Mouse (Mus musculus) kidney, adult 11 months (tissue): ENCODE measurements around the gene Il6ra.

Experiments
- DNase-seq: peaks from one replicate; pipeline ENCODE4 v3.0.0; 2022

Il6ra gene

DNA sequence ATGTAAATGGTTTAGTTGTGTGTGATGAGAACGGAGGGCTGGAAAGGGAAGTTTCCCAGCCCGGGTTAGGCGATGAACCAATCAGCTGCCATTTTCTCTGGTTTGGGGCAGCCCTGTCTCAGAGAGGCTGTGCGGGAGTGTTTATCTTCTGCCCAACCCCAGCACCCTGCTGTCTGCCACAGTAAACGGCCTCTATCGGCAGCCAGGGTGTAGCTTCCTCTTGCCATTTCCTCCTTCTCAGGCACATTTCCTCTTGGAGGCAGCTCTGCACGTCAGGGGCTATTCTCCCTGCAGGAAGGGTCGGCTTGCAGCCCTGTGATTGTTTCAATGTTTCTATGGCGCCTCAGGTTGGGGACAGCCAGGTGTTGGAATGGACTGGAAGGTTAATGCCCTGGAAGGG, 69.8 kb downstream of the Il6ra start:
- DNase-seq: peak; percentile 66

DNA sequence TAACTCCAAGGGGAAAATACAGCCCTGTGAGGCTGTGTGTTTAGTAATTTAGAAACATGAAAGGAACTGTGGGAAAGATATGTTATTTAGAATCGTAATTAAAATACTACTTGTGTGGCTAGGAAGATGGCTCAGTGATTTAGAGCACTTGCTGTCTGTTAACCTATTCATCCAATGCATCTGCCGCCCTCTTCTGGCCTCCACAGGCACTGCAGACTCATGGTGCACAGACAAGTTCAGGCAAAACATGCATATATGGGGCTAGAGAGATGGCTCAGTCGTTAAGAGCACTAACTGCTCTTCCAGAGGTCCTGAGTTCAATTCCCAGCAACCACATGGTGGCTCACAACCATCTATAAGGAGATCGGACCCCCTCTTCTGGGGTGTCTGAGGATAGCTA, 70.7 kb downstream of the Il6ra start:
- DNase-seq: no peak

DNA sequence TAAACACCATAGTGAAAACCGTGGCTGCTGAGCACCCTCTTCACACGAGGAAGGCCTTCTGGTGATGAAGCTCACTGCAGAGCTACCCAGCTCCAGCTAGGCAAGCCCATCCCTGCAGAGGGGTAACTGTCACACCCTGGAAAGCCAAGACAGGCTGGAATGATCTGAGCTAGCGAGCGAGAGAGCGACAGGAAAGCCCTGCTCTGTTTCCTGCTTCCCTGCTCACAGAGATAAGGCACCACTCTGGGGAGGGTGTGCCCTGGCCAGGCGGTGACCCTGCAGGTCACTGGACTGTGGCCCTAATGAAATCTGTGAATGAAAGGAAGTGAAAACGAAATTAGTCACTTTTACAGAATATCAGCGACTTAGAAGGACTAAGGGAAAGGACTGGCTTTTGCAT, 77.6 kb downstream of the Il6ra start:
- peak; percentile 68 for DNase-seq

DNA sequence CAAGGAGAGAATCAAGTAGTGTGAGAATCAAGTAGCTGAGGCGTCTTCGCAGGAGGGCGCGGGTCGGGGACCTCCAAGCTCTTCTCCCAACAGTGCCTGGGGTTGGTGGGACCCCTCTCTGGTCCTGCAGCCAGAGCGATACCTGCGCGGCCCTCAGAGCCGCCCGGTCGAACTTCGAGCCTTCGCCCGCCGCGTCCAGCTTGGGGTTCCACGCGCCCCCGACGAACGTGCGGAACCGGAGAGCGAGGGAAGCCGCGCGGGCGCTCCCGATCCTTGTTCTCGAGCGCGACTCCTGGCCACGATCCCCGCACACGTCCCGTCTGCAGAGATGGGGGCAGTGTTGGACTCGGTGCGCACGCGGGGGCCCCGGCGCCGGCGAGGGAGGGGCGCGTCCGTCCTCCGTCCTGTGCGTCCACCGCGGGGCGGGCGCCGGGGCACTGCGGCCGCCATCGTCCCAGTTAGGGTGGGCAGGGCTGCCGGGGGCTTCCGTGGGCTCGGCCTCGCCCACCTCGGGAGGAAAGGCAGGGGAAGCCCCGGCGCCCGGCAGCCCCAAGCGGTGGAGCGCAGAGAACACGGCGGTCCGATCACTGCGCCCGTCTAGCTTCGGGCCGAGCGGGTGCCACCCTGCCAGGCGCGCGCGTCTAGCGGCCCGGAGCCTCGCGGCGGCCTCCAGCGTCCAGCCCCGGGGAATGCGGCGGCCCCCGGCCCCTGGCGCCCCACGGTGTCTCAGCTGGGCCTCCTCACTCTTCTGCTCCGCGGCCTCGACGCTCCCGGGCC, 82.0 kb downstream of the Il6ra start, which contains the start of gene She:
Gene She (plus strand): TSS at position 556 of the 777 bp plus-strand sequence.
- DNase-seq: peak; percentile 17

DNA sequence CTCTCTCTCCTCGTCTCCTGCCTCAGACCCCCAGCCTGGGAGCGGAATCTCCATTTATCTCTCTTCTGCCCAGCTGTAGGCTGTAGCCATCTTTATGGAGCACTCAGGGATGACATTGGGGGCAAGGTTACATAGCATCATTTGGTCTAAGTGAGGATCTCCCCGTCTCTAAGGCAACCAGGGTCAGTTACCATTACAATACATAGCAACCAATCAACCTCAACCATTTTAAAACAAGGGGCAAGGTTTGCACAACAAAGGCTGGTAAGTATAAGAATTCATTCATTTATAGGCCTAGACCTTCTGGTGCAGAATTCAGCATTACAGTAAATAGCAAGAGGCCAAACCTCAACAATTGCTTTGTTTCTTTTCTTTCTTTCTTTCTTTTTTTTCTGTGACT, 86.7 kb downstream of the Il6ra start:
- DNase-seq: no peak

DNA sequence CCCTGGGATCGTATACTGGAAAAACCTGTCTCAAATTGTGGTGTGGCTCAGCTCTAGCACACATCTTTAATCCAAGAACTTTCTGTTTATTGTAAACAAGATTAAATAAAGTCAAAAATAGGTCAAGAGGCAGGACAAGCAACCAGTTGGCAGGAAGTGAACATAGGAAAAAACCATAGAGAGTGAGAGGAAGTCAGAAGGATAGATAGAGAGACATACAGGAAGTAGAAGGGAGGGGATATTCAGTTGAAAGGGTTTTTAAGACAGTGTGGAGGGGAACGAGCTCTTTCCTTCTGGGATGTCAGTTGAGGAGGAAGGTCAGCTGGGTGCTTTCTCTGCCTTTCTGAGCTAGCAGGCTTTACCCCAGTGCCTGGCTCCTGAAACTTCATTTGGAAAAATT, 89.4 kb downstream of the Il6ra start:
- no peak for DNase-seq

DNA sequence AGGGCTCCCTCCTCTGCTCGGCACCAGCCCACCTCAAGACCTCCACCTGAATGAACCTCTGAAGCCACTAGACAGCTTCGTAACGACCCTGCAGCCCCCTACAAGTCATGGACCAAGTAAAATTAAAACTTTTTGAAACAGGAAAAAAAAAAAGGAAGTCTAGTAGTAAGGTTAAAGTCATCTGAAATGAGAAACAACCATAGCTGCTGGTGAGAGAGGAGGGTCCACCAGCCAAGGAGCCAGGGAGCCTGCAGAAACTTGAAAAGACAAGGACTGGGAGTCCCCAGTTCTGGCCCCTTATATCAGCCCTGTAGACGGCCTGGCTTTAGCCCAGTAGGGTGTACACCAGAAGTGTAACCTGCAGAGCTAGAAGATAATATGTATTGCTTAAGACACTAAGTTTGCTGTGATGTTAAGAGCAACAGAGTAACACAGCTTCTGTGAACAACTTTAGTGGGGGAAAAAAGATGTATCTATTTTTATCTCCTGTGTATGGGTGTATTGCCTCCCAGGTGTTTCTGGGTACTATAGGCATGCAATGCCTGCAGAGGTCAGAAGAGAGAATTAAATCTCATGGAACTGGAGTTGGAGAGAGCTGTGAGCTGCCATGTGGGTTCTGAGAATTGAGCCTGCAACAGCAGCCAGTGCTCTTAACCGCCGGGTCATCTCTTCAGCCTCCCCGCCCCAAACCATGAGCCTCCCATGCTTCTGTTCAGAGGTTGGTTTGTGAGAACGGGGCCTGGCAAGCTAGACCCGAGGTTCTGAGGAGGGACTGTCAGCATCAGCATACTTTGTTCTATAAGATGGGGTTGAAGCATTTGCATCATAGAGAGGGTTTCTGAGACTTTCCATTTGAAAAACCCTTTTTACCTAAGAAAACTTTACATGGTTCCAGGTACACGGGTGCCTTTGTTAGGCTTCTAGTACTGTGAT, 91.2 kb downstream of the Il6ra start:
- no peak for DNase-seq

DNA sequence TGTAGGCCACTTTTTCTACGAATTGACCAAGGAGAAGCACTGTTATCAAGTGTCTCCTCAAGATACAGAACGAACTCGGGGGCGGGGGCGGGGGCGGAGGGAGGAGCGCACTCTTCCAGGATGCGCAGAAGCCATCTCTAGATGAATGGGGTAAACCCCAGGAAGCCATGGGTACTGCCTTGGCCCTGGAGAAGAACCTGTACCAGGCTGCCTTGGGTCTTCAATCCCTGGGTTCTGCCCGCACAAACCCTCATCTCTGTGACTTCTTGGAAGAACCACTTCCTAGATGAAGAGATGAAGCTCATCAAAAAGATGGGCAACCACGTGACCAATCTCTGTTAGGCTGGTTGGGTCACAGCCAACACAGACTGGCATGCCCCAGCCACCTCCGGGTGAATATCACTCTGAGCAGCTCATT, 91.9 kb downstream of the Il6ra start:
- no peak for DNase-seq

DNA sequence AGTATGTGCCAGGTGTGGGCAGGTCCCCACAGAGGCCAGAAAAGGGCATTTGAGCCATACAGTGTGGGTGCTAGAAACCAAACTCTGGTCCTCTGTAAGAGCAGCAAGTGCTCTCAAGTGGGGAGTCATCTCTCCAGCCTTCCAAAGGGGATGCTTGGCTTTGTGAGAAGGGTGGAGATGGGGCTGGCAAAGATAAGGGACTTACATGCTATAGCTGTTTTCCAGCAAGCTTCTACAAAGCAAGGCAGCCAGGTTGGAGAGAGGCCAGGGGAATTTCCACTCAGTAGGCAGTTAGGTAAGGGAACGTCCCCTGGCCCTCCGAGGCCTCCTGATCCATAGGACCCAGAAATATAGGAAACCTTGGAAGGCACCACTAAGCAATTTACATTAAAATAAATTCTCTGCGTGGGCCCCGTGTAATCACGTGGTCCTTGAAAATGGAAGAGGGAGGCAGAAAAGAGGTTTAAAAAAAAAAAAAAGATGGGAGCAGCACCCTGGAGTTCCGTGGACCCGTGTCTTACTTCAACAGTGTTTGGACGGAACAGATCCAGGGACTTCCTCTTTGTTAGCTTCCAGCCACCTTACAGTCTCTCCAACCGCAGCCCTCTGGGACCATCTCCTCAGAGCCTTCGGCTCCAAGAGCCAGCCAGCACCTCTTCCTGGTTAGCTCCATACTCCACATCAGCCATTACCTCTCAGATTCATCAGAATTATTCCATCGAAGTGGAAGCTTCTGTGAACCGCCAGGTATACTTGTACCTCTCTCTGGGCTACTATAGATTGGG, 92.5 kb downstream of the Il6ra start:
- no peak for DNase-seq

DNA sequence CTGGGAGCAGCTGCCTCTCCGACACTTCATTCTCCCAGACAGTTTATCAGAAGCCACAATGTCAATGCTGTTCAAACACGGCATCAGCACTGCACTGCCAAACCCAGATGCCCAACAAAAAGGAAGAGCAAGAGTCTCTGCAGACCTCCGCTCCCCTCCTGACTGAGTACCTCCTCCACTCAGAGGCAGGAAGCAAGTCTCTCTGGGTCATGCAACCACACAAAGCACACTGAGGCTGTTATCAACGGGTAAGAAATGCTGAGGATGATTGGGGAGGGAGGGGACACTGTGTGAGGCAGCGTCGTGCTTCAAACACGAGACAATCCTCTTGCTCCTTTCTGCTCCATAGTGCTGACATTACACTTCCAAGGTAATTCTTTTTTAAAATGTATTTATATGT, 93.1 kb downstream of the Il6ra start:
- DNase-seq: no peak

DNA sequence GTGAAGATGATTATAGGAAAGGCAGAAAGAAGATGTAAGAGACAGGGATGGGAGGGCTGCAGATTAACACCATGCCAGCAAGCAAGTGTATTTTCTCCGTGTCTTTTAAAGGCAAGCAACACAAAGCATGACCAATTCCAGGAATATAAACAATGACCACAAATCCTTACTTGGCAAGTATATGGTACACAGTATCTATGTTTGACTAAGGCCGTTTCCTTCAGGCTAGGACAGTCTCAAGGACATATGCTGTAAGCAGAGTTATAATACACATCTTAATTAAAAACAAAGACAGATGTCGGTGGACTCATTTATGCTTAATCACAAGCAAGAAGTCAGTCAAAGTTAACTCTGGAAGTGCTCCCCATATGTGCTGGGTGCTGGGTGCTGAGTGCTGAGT, 94.4 kb downstream of the Il6ra start:
- DNase-seq: no peak

DNA sequence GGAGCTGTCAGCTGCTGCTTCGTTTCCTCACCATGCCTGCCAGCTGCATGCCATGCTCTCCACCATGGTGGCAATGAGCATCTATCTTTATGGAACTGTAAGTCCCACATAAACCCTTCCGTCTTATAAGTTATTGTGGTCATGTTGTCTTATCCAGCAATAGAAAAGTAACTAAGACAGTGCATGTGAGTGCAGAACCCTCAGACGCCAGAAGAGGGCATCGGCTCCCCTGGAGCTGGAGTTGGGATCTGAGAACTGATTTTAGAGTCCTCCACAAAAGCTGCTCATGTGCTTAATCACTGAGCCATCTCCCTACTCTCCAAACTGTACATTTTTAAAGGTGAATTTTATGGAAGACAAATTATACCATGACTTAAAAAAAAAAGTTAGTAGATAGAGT, 95.9 kb downstream of the Il6ra start:
- DNase-seq: no peak
